ENCODE assay signal across 9 mouse cellular contexts in genomic region chr2:28747705-28748104, GRCm38 (mm10). TPM values are rescaled to one million over a fixed set of nuclear protein-coding genes. Genes with fewer than 3 reads are reported as not detected.
"Had no signal": no experiment of that assay in that cellular context is flagged by ENCODE, and none has a peak within 500 bp of the region (broad histone marks: within the 10 kb centered on the region; RNA-seq: fewer than 3 reads in every experiment).

No protein-coding gene starts in this region.

- DNase-seq: lung, adult 2 months; lung, postnatal 14 days; lung, postnatal 36 days; right cerebral cortex, postnatal 14 days; thymus, adult 2 months; thymus, postnatal 25 days; thymus, postnatal 4 days had no signal

RNA-seq across cellular contexts. Expression of gene Spaca9, which starts 48.2 kb away (rescaled TPM):
- total RNA-seq: midbrain, postnatal 0 days; neutrophil, adult 5-6 weeks had no signal
